Mouse (Mus musculus) frontal cortex, adult (tissue): ENCODE data around the gene Il3.
A peak's percentile ranks its signal among the peaks of the same experiment; 100 is the strongest.
"Not testable (repeated sequence)": the region's sequence is repeated elsewhere in the genome, so short reads cannot be mapped to it uniquely, and the experiment has no call there.

Experiments
- ATAC-seq: cut with Nextera tagmentation; 2 replicates; pipeline ENCODE4 v1.9.2; 2017; ENCODE audit warnings: mild to moderate bottlenecking, moderate library complexity, mixed read lengths; ENCODE audit not compliant: low TSS enrichment

The Il3 gene

DNA sequence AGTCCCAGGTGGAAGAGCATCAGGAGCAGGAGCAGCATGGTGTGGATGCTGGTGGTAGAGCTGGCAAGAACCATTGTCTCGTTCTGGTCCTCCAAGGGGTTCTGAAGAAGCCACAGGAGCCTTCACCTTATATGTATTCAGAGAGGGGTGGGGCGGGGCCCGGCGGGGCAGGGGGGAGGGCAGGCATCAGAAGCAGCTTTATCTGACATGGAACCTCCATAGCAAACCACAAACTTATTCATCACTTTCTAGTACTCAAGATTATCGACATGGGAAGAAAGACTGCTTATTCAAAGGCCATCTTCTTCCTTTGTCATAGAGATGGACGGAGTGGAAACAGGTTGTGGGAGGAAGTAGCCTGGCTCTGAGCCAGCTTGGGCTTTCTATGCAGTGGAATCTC, at the start of gene Il3:
Gene Il3 (minus strand): TSS at position 101 of the 400 bp plus-strand sequence.
- ATAC-seq, result no peak

DNA sequence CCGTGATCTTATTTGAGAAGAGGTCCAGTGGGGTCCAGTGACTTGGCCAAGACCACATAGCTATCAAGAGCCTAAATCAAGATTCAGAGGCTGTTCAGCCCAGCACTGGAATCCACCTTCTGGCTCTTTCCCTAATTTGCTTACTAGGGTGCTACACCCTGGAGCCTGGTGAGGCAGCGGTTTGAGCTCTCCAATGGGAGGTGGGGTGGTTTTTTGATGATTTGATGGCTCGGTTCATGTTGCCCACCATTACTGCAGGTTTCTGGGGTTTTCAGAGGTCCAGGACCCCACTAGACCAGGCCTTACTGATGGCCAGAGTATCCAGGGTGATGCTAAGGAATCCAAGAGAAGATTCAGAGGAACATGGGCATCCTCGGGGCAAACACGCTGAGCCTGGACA, 48.3 kb upstream of the Il3 start:
- ATAC-seq, result no peak

DNA sequence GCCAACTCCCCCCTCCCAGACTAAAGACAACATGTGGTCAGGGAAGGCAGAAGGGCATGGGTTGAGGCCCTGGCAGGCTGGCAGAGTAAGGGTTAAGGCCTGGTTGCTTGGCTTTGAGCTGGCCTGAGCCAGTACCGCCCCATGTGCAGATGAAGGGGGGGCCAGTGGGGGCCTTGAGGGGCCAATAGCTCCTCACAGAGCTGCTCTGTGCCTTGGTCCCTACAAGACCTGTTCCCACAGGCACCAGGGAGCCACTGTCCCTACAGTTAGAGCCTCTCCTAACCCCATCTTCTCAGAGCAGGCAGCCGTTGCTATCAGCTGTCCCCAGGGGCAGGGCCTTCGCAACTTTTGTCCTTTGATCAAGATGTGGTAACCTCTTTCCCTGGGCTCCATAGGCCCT, 47.7 kb upstream of the Il3 start:
- no peak for ATAC-seq

DNA sequence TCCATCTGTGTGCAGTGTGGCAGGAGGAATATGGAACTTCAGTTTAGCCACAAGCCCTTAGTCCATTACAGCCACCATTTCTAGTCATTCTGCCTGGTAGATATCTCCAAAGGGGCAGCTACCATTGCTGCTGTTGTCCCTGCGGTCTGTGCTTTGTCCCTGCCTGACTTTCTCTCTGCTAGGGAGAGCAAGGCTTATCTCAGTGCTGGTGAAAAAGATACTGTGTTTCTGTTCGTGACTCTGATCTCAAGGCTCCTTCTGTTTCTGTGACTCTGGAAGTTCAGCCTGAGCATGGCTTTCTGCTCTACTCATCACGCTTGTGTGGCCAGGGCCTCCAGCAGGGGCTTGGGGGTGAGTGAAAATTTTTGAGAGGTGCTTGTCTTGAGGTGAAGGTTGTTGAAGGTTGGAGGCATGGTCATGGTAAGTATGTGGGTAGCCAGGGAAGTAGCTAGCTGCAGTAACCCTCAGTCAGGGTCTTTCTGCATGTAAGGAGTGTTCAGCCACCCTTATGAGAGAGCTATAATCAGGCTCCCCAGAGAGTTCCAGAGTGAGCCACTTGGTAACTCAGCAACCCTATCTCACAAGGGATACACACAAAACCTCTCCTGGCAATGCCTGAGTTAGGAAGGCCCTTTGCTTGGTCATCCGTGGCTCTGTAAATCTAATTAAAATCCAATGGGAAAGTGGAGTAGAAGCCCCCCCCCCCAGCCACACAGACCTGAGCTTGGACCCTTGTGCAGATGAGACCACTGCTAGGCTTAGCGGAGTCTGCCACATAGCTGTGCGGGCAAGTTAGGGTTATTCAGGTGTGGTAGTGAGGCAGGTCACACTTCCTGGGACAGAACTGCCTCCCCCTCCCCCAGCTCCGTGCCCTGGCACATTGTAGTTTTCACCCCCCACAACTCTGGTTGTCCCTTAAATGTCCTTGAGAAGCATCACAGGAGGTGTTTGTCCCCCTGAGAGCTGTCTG, 46.6 kb upstream of the Il3 start:
- ATAC-seq, result no peak

DNA sequence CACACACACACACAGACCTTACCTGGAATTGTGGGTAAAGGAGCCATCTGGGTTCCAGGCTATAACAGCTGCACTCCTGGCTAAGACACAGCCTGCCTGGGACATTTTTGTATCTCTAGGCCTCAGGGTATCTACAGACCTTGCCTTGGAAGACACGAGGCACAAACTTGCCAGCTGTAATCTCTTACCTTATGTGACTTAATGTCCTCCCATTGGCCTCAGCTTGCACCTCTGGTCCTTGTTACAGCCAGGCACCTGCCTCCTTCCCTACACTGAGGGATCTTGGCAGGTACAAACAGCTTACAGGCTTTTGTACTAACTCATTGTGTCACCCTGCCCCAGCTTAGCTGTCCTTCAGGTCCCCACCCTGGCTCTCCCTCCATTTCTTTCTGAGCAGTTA, 45.5 kb upstream of the Il3 start:
- ATAC-seq, result no peak

DNA sequence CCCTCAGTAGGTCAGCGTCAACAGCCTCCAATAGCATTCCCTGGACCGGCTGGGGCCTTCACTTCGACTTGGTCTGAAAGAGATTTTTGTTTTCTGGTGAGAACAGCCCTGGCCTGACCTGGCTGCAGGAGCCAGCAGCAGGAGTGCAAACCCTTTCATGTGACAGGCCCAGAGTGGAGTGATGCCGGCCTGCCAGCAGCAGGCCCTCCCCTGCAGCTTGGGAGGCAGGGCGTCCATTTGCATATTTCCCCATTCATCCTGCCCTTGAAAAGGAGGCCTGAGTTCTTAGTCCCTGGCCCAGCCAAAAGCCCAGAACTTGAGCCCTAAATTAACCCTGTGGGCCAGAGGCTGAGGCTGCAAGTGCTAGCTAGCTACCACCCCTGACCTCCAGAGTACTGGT, 44.9 kb upstream of the Il3 start:
- ATAC-seq, result peak; percentile 36

DNA sequence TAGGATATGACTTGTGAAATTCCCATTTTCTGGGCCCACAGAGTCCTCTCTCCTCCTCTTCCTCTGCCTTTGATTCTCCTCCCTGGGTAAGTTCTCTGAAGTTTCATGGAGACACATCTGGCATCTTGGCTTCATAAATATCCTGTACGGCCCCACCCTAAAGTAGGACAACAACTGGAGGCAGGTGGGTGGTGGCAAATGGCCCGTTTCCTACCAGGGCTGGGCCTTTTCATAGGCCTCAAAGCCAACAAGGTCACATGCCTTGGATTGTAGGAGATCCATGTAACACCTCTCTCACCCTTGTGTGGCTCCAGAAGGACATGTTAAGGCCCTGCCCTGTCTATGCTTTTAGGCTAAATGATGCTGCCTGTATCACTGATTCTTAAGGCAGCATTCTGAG, 43.5 kb upstream of the Il3 start:
- no peak for ATAC-seq

DNA sequence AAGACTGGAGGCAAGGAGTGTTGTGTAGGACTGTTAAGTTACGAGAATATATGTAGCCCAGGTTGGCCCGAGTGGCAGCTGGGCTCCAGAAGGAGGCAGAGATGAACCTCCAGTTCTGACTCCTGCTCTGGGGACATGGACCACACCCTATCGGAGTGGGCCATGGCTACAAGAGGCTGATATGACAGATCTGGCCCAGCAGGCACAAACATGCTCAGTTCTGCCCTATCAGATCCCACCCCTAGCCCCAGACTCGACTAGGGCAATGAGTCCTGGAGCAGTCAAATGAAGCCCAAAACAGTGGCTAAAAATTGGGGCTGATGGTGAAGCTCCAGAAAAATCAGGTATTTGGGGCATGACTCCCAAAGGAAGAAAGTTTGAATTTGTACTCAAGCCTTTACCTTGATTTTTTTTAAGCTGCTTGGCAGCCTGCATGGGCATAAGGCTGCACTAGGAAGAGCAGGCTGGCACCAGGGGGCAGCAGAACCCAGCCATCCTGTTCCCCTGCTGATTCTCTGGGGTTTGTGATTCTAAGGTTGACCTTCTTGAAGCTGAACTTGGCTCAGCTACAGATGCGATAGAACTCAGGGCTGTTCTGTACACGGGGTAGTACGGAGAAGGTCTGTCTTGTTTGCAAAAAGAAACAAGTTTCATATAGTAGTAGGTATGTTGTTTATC, 40.2 kb upstream of the Il3 start:
- ATAC-seq, result peak; percentile 46; the same call in 1 of the 2 replicates

DNA sequence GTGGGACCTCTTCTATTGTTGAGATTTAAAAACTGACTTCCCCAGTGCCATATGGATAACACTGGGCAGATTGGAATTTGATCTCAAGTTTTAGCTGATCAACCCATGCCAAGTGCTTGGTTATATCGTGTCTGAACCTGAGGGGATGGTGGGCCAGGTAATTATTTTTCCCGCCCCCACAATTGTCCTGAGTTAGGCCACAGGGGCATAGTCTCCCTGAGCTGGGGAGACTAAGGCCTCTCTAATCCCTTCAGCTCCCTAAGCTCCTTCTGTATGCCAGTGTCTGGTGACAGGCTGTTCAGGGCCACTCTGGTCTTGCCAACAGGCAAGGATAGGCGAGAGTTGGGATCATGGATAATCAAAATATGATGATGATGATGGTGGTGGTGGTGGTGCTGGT, 38.3 kb upstream of the Il3 start:
- no peak for ATAC-seq

DNA sequence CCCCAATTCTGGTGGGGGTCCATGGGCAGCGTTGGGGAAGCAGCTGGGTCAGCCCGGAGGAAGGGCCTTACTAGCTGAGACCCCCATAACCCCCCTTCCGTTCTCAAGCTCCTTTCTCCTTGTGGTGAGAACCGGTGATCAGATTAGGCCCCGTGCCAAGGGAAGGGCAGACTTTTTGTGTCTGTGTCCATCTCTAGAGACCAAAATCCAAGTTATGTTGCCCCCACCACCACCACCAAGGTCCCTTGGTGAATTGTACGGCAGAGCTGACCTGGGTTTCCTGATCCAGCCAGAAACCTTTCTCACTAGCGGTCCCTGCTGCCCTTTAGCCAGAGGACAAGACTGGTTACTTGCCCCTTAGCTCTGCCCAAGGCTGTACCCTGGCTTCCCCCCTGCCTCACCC, 37.4 kb upstream of the Il3 start:
- ATAC-seq, result no peak

DNA sequence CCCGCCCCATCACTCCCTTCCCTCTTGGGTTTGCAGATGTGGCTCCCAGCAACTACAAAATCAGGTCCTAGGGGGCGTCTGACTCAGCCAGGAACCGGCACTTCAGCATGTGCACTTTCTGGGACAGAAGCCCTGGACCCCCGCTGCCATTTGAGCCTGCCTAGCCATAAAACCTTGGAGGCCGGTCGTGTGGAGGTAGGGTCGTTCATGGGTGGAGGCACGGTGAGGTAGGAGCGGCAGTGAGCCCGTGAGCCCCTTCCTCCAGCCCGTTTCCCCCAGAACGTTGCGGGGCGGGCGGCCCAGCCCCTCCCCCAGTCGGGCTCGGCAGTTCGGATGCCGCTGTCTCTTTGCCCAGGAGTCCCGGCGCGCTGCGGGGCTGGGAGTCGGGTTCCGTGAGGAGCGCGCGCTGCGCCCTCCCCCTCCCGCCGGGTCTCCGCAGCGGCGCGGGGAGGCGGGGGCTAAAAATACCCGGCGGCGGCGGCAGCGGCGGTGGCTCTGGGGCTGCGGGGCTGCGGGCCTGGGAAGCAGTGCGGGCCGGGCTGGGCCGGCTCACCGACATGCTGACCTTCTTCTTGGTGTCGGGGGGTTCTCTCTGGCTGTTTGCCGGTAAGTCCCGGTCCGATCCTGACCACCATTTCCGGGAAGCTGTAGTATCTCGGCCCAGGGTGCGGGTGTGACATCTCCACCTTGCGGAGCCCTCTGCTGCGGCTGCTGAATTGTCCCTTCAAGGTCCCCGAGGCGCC, 36.8 kb upstream of the Il3 start, which contains the start of gene Acsl6:
Gene Acsl6 (plus strand): TSS at position 71 of the 743 bp plus-strand sequence.
- ATAC-seq, result peak; percentile 49

DNA sequence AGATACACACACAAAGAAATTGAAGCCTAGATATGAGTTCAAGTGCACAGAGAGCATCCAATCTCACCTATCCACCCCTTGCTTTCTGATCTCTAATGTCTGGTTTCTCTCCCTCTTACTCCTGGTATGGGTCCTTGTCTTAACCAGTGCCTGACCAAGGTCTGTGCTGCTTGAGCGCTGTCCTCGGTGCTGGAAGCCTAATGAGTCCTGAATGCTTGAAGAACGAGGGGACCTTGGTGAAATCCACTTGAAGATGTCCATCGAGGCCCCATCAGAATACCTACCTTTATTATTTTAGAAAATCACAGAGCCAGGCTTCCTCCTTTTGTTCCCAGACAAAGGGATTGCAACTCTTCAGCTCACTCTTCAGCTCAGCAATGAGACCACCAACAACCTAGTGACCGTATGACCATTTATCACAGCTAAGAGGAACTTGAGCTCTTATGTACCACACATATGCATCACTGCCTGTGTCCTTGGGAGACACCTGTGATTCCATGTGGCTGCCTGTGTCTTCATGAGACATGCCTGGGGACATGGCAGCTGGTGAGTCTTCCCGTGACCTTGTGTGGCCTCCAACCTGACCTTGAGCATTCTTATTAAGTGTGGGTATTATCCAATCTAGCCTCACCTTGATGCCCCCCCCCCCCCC, 36.1 kb upstream of the Il3 start:
- no peak for ATAC-seq

DNA sequence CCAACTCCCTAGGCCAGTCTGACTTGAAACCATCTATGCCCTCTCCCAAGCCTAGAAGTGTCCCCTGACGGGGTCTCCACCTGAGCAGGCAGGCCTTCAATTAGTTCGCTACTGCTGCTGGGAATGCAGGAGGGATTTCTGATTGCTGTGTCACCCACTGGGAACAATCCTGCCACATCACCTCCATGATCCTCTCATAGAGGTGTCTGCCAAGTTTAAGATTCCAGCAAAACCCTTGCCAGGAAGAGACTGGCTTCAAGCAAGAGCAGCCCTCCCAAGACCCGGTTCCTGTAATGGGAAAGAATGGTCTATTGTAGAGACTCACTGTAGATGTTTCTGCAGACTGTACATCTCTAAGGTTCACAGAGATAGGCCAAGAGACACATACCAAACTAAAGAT, 35.5 kb upstream of the Il3 start:
- ATAC-seq, result no peak

DNA sequence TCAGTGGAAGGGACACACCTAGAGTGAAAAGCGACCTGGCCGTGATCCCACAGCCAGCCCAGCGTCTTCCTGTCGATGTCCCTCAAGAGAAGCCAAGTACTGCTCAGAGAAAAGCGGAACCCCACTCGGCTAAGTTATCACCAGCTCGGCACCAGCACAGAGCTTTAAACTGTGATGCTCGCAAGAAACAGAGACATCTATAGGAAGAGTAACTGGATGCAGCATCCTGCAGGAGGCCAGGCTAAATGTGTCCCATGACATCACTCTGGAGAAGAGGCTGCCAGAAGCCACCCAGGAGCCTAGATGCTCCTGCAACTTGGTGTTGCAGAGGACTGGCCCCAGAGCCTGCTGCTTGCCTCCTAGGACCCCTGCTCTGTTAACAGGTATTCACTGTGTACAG, 34.9 kb upstream of the Il3 start:
- ATAC-seq, result peak; percentile 83

DNA sequence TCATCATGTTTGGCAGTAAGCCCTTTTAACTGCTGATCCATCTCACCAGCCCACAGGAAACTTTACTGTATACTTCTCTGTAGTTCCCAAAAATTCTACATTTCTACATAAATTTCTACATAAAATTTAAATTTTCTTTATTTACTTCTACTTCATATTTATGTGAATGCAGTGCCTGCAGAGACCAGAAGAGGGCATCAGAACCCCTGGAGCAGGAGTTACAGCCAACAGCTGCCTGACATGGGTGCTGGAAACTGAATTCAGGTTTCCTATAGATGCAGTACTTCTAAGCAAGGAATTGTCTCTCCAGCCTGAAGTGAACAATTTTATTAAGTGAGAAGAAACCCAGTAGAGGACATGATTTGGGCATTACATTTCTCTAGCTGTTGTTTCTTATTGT, 31.7 kb upstream of the Il3 start:
- ATAC-seq, result no peak

DNA sequence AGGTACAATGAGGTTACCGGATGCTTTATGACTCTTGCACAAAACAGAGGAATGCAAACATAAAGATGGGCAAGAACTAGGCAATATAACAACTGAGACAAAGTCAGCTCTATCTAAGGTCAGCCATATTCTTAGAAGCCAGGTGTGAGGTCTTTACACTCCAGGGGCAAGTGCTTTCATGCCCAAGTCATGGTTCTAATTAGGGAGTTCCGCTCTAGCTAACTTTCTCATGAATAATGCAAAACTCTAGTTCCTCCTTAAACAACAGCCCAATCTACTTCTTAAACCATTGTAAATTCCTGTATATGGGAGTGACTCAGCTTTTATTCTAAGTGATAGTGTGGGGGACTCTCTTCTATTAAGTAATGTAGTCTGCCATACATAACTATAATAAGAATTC, 30.4 kb upstream of the Il3 start:
- not testable (repeated sequence) for ATAC-seq

DNA sequence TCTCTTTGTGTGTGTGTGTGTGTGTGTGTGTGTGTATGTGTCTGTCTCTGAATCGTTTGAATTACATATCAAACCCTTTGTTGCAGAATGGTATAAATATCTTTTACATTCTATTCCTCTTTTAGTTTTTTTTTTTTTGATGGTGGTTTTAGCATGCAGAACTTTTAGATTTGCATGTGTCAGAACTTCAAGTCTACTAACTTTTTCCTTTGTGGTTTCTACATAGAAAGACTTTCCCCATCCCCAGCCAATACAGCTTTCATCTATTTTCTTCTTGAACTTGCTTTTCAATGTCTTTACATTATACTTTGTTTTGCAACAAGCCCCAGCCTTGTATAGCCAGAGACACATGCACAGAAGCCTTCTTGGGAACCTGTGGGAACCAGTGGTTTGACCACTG, 29.7 kb upstream of the Il3 start:
- ATAC-seq, result no peak

DNA sequence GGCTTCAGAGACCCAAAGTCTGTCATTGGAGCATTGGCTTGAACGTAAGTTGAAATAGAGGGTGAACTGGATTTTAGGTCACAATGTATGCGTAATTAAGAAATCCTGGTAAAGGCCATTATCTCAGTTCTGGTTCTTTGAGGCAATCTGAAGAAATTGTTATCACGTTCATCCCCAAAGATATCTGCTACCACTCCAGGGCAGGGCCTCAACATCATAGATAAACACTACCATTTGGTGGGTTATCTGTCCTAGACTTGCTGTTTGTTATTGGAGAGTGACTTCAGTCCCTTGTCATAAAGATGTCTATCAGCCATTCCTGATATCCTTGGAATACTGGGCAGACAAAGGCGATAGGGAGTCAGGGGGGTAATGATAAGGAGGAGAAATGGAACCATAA, 28.9 kb upstream of the Il3 start:
- no peak for ATAC-seq

DNA sequence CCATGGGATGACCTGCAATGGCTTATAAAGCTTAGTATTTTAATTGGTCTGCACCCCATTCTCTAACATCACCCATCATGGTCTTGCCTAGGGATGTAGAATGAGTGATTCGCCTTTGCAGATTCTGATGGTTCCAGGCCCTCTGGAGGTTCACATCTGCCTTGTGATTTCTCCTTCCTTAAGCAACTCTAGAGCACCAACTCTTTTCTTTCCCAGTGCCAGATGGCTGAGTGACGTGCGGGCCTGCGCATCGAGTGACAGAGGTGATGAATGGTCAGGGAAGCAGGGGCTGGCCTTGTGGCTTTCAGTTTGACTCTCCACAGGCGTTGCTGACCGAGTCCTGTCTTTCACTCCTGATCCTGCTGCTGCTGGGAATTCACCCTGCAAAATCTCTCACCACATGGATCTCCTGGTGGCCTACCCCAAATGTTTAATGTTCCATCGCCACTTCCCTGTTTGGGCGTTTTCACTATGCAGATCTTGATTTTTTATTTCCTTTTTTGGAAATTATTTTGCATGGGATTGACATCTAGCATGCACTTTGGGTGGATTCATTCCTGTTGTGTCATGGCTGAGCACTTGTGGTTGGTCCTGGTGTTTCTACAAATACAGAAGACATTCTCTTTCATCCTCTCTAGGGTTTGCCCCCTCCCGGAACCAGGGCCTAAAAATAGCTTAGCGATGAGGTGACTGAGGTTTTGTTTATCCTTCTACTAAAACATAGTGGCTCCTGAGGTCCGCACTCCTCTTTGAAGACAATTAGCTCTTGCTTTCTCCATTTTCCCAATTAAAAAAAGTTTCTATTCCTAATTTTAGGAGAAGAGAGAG, 27.1 kb upstream of the Il3 start:
- ATAC-seq, result no peak

DNA sequence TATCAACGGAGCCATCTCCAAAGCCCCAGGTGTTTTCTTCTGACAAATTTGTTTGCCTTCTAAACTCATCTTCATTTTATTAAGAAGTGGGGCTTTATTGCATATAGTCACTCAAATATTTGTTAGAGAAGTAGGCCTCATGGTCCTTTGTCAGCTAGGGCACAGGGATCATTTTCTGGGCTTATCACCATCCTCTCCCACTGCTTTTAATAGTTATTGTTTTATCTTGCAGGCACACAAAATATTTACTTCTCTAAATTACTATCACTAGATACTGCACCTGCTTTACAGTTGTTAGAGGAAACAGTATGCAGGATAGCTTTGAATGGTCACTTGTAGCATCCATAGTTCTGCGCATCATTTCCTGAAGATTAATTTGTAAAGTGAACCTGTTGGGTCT, 25.1 kb upstream of the Il3 start:
- ATAC-seq, result no peak
